Mouse (Mus musculus) CD4-positive, CD25-positive, alpha-beta regulatory T cell, adult 2 months (primary cell): ENCODE data around the gene Leng8.

Source experiments
- DNase-seq: peaks from one replicate; pipeline ENCODE4 v3.0.0-alpha.2; 2012; ENCODE audit warnings: low read depth, low spot score

Leng8 gene

GRCm38 (mm10) chr7:4136771-4137531 lies at the start of gene Leng8:
TSS of gene Leng8 (plus strand) at chr7:4137039.
- peak; percentile 100 for DNase-seq

- DNase-seq: no peak
These were observed 49.5 kb upstream of the Leng8 start for GRCm38 (mm10) chr7:4087238-4087895.

GRCm38 (mm10) chr7:4087896-4088480 lies 48.9 kb upstream of the Leng8 start:
- DNase-seq: no peak

GRCm38 (mm10) chr7:4088679-4089078 lies 48.2 kb upstream of the Leng8 start:
- no peak for DNase-seq

GRCm38 (mm10) chr7:4091170-4091569 lies 45.7 kb upstream of the Leng8 start:
- DNase-seq: no peak

GRCm38 (mm10) chr7:4098301-4098700 lies 38.5 kb upstream of the Leng8 start:
- no peak for DNase-seq

GRCm38 (mm10) chr7:4098832-4099231 lies 38.0 kb upstream of the Leng8 start:
- no peak for DNase-seq

GRCm38 (mm10) chr7:4101144-4101543 lies 35.7 kb upstream of the Leng8 start:
- no peak for DNase-seq

- DNase-seq: peak; percentile 80
These were observed 33.4 kb upstream of the Leng8 start for GRCm38 (mm10) chr7:4103411-4103810.

- DNase-seq: no peak
These were observed 25.1 kb upstream of the Leng8 start for GRCm38 (mm10) chr7:4111766-4112165.

GRCm38 (mm10) chr7:4117050-4117814 lies 19.6 kb upstream of the Leng8 start:
- no peak for DNase-seq

- DNase-seq: peak; percentile 67
These were observed 17.4 kb upstream of the Leng8 start, which contains the start of gene Ttyh1 for GRCm38 (mm10) chr7:4119344-4119902. TSS of gene Ttyh1 (plus strand) at chr7:4119408.

GRCm38 (mm10) chr7:4119976-4120921 lies 16.6 kb upstream of the Leng8 start:
- DNase-seq: no peak

GRCm38 (mm10) chr7:4122076-4122768 lies 14.6 kb upstream of the Leng8 start:
- no peak for DNase-seq

GRCm38 (mm10) chr7:4122783-4123182 lies 14.1 kb upstream of the Leng8 start:
- no peak for DNase-seq

GRCm38 (mm10) chr7:4123732-4124131 lies 13.1 kb upstream of the Leng8 start:
- no peak for DNase-seq

- DNase-seq: peak; percentile 92
These were observed 12.5 kb upstream of the Leng8 start for GRCm38 (mm10) chr7:4124315-4124759.

- no peak for DNase-seq
These were observed 12.0 kb upstream of the Leng8 start for GRCm38 (mm10) chr7:4124856-4125255.

- no peak for DNase-seq
These were observed 11.5 kb upstream of the Leng8 start for GRCm38 (mm10) chr7:4125306-4125705.
